Mouse (Mus musculus) forebrain, embryonic 15.5 days (tissue): ENCODE results near the gene Capn7. TPM values are rescaled to one million over a fixed set of nuclear protein-coding genes. Genes with fewer than 3 reads are reported as not detected.
A peak's percentile ranks its signal among the peaks of the same experiment; 100 is the strongest.

Experiments used
- ATAC-seq: fragments of 200-750 bp; cut with Nextera tagmentation; replicated peaks from 2 replicates; pipeline ENCODE4 v1.8.0; 2017; ENCODE audit warnings: mild to moderate bottlenecking, moderate TSS enrichment, moderate library complexity
- H3K27ac ChIP-seq: fragments of 300-500 bp; sonication (generic); replicated peaks from 2 replicates; pipeline ENCODE4 v1.5.1; 2015; ENCODE audit warnings: mild to moderate bottlenecking, inconsistent platforms
- H3K27me3 ChIP-seq: fragments of 300-500 bp; sonication (generic); 2 replicates; pipeline ENCODE4 v1.6.1; 2015; ENCODE audit warnings: inconsistent platforms
- H3K36me3 ChIP-seq: fragments of 300-500 bp; sonication (generic); 2 replicates; pipeline ENCODE4 v1.6.1; 2015; ENCODE audit warnings: mild to moderate bottlenecking, inconsistent platforms
- H3K4me1 ChIP-seq: fragments of 300-500 bp; sonication (generic); 2 replicates; pipeline ENCODE4 v1.6.1; 2015; ENCODE audit warnings: inconsistent platforms
- H3K4me2 ChIP-seq: fragments of 300-500 bp; sonication (generic); replicated peaks from 2 replicates; pipeline ENCODE4 v1.6.1; 2015; ENCODE audit warnings: mild to moderate bottlenecking, inconsistent platforms
- H3K4me3 ChIP-seq: fragments of 300-500 bp; sonication (generic); 2 replicates; pipeline ENCODE4 v1.5.1; 2015; ENCODE audit warnings: mild to moderate bottlenecking, inconsistent platforms
- H3K9ac ChIP-seq: fragments of 300-500 bp; sonication (generic); replicated peaks from 2 replicates; pipeline ENCODE4 v1.6.1; 2015; ENCODE audit warnings: mild to moderate bottlenecking, inconsistent platforms
- H3K9me3 ChIP-seq: fragments of 300-500 bp; sonication (generic); 2 replicates; pipeline ENCODE4 v1.6.1; 2016; ENCODE audit warnings: inconsistent platforms
- WGBS: fragments of 180-500 bp; shearing (Covaris S2); methylation state at CpG from one replicate; pipeline ENCODE4 v1.1.7; 2015; ENCODE audit warnings: mixed read lengths; 5-methylcytosine and 5-hydroxymethylcytosine counted together
- polyA plus RNA-seq: library from polyadenylated mRNA; unstranded; fragments of >200 nt; fragmentation: Nextera tagmentation; extraction: Ambion mirVana; gene quantifications from 2 replicates; pipeline ENCODE4 v1.2.1, GENCODE M21; 2015

The Capn7 gene
- polyA plus RNA-seq, 1 experiment from 2014 or later = 66.1 TPM

- H3K9ac ChIP-seq = no peak overlapping the region
- no peak for ATAC-seq
- no peaks in the 10 kb centered on the region for H3K27me3 ChIP-seq
- H3K4me1 ChIP-seq = 0 out of 2 replicates have a peak, but pooled peaks cover 6% of the 10 kb centered on the region
- H3K4me2 ChIP-seq = no peak overlapping the region
- H3K27ac ChIP-seq = no peak overlapping the region
- no peaks in the 10 kb centered on the region for H3K9me3 ChIP-seq
- 81% methylated on average over 1 of the region's 1 CpGs for WGBS
- H3K4me3 ChIP-seq = no peak overlapping the region
- H3K36me3 ChIP-seq = no peaks in the 10 kb centered on the region
These were observed 9.2 kb upstream of the Capn7 start for GRCm38 (mm10) chr14:31327196-31327595.

- no peak overlapping the region for H3K4me3 ChIP-seq
- H3K27me3 ChIP-seq = no peaks in the 10 kb centered on the region
- H3K4me1 ChIP-seq = 0 out of 2 replicates have a peak, but pooled peaks cover 6% of the 10 kb centered on the region
- H3K9me3 ChIP-seq = no peaks in the 10 kb centered on the region
- no peaks in the 10 kb centered on the region for H3K36me3 ChIP-seq
- 84% methylated on average over 4 of the region's 4 CpGs for WGBS
- no peak overlapping the region for H3K9ac ChIP-seq
- H3K27ac ChIP-seq = no peak overlapping the region
- no peak overlapping the region for H3K4me2 ChIP-seq
- no peak for ATAC-seq
These were observed 8.8 kb upstream of the Capn7 start for GRCm38 (mm10) chr14:31327681-31328080.

GRCm38 (mm10) chr14:31329741-31330140 is 6.7 kb upstream of the Capn7 start:
- H3K4me2 ChIP-seq = no peak overlapping the region
- no peaks in the 10 kb centered on the region for H3K4me1 ChIP-seq
- H3K27ac ChIP-seq = no peak overlapping the region
- no peaks in the 10 kb centered on the region for H3K9me3 ChIP-seq
- 58% methylated on average over 2 of the region's 2 CpGs for WGBS
- H3K27me3 ChIP-seq = no peaks in the 10 kb centered on the region
- no peak for ATAC-seq
- no peaks in the 10 kb centered on the region for H3K36me3 ChIP-seq
- no peak overlapping the region for H3K4me3 ChIP-seq
- no peak overlapping the region for H3K9ac ChIP-seq

GRCm38 (mm10) chr14:31330957-31331356 is 5.5 kb upstream of the Capn7 start:
- no peak overlapping the region for H3K9ac ChIP-seq
- no peaks in the 10 kb centered on the region for H3K36me3 ChIP-seq
- no peaks in the 10 kb centered on the region for H3K27me3 ChIP-seq
- no peak for ATAC-seq
- no peaks in the 10 kb centered on the region for H3K9me3 ChIP-seq
- no peak overlapping the region for H3K4me2 ChIP-seq
- H3K4me1 ChIP-seq = peaks cover 6% of the 10 kb centered on the region
- 86% methylated on average over 4 of the region's 4 CpGs for WGBS
- H3K4me3 ChIP-seq = no peak overlapping the region
- H3K27ac ChIP-seq = no peak overlapping the region

- Histone ChIP-seq H3K36me3 (peaks cover 2% of the 10 kb centered on the region), H3K4me1 (peaks cover 24% of the 10 kb centered on the region), H3K9ac (peak overlapping the region; percentile 48; the same call in 1 of the 2 replicates), H3K27ac (peak overlapping the region; percentile 95), H3K27me3 (no peaks in the 10 kb centered on the region), H3K4me3 (peak overlapping the region; percentile 98), H3K4me2 (peak overlapping the region; percentile 59), H3K9me3 (no peaks in the 10 kb centered on the region)
- WGBS = 31% methylated on average over 3 of the region's 3 CpGs
- peak; percentile 57 for ATAC-seq
These were observed 673 bp upstream of the Capn7 start for GRCm38 (mm10) chr14:31335765-31336164.

GRCm38 (mm10) chr14:31337406-31337805 is 968 bp downstream of the Capn7 start:
- peaks cover 24% of the 10 kb centered on the region for H3K4me1 ChIP-seq
- H3K36me3 ChIP-seq = peaks cover 6% of the 10 kb centered on the region
- peak overlapping the region; percentile 98 for H3K4me3 ChIP-seq
- peak overlapping the region; percentile 59 for H3K4me2 ChIP-seq
- no peak for ATAC-seq
- peak overlapping the region; percentile 95; the same call in 1 of the 2 replicates for H3K27ac ChIP-seq
- no peaks in the 10 kb centered on the region for H3K9me3 ChIP-seq
- H3K9ac ChIP-seq = peak overlapping the region; percentile 94
- H3K27me3 ChIP-seq = no peaks in the 10 kb centered on the region
- 42% methylated on average over 7 of the region's 7 CpGs for WGBS

GRCm38 (mm10) chr14:31337947-31338346 is 1.5 kb downstream of the Capn7 start:
- H3K36me3 ChIP-seq = peaks cover 7% of the 10 kb centered on the region
- no peaks in the 10 kb centered on the region for H3K27me3 ChIP-seq
- no peak for ATAC-seq
- peaks cover 24% of the 10 kb centered on the region for H3K4me1 ChIP-seq
- H3K9ac ChIP-seq = 0 out of 2 replicates have a peak overlapping the region, but pooled peaks have one; percentile 24
- H3K27ac ChIP-seq = no peak overlapping the region
- peak overlapping the region; percentile 59 for H3K4me2 ChIP-seq
- peak overlapping the region; percentile 98; the same call in 1 of the 2 replicates for H3K4me3 ChIP-seq
- H3K9me3 ChIP-seq = no peaks in the 10 kb centered on the region

GRCm38 (mm10) chr14:31343241-31343640 is 6.8 kb downstream of the Capn7 start:
- Histone ChIP-seq H3K36me3 (peaks cover 34% of the 10 kb centered on the region), H3K9ac (no peak overlapping the region), H3K27ac (no peak overlapping the region), H3K9me3 (no peaks in the 10 kb centered on the region), H3K4me1 (peaks cover 6% of the 10 kb centered on the region), H3K4me3 (no peak overlapping the region), H3K27me3 (no peaks in the 10 kb centered on the region), H3K4me2 (no peak overlapping the region)
- WGBS = 89% methylated on average over 8 of the region's 8 CpGs
- no peak for ATAC-seq

GRCm38 (mm10) chr14:31345367-31345766 is 8.9 kb downstream of the Capn7 start:
- no peak overlapping the region for H3K27ac ChIP-seq
- H3K4me3 ChIP-seq = no peak overlapping the region
- H3K4me2 ChIP-seq = no peak overlapping the region
- H3K4me1 ChIP-seq = no peaks in the 10 kb centered on the region
- H3K9me3 ChIP-seq = no peaks in the 10 kb centered on the region
- no peak overlapping the region for H3K9ac ChIP-seq
- no peak for ATAC-seq
- peaks cover 40% of the 10 kb centered on the region for H3K36me3 ChIP-seq
- whole genome bisulfite sequencing = 89% methylated on average over 1 of the region's 1 CpGs
- no peaks in the 10 kb centered on the region for H3K27me3 ChIP-seq

- no peak overlapping the region for H3K27ac ChIP-seq
- no peak overlapping the region for H3K4me3 ChIP-seq
- ATAC-seq = no peak
- no peak overlapping the region for H3K9ac ChIP-seq
- no peaks in the 10 kb centered on the region for H3K27me3 ChIP-seq
- H3K4me2 ChIP-seq = no peak overlapping the region
- H3K9me3 ChIP-seq = no peaks in the 10 kb centered on the region
- H3K36me3 ChIP-seq = peaks cover 67% of the 10 kb centered on the region
- no peaks in the 10 kb centered on the region for H3K4me1 ChIP-seq
- WGBS = 93% methylated on average over 2 of the region's 2 CpGs
These were observed 25.8 kb downstream of the Capn7 start for GRCm38 (mm10) chr14:31362236-31362635.

GRCm38 (mm10) chr14:31364589-31364988 is 28.2 kb downstream of the Capn7 start:
- Histone ChIP-seq H3K36me3 (peaks cover 73% of the 10 kb centered on the region), H3K9me3 (no peaks in the 10 kb centered on the region), H3K4me1 (no peaks in the 10 kb centered on the region), H3K27me3 (no peaks in the 10 kb centered on the region), H3K4me2 (no peak overlapping the region), H3K4me3 (no peak overlapping the region), H3K9ac (no peak overlapping the region), H3K27ac (no peak overlapping the region)
- ATAC-seq = no peak
- WGBS = 97% methylated on average over 4 of the region's 4 CpGs

- H3K36me3 ChIP-seq = peaks cover 74% of the 10 kb centered on the region
- no peak for ATAC-seq
These were observed 28.9 kb downstream of the Capn7 start for GRCm38 (mm10) chr14:31365350-31365749.

GRCm38 (mm10) chr14:31367951-31368350 is 31.5 kb downstream of the Capn7 start:
- 93% methylated on average over 7 of the region's 7 CpGs for WGBS

More at GRCm38 (mm10) chr14:31365350-31365749, 28.9 kb downstream of the Capn7 start:
- Histone ChIP-seq H3K4me2 (no peak overlapping the region), H3K9me3 (no peaks in the 10 kb centered on the region), H3K27me3 (no peaks in the 10 kb centered on the region), H3K4me1 (no peaks in the 10 kb centered on the region), H3K4me3 (no peak overlapping the region), H3K9ac (no peak overlapping the region), H3K27ac (no peak overlapping the region)

More at GRCm38 (mm10) chr14:31367951-31368350, 31.5 kb downstream of the Capn7 start:
- Histone ChIP-seq H3K4me3 (no peak overlapping the region), H3K9me3 (no peaks in the 10 kb centered on the region), H3K4me1 (no peaks in the 10 kb centered on the region), H3K9ac (no peak overlapping the region), H3K36me3 (peaks cover 72% of the 10 kb centered on the region), H3K27ac (no peak overlapping the region), H3K27me3 (no peaks in the 10 kb centered on the region), H3K4me2 (no peak overlapping the region)
- ATAC-seq = no peak
